Mouse (Mus musculus): ENCODE results near the gene Fga. TPM values are rescaled to one million over a fixed set of nuclear protein-coding genes. Genes with fewer than 3 reads are reported as not detected.

Fga gene
- polyA plus RNA-seq, 1 experiment from 2014 or later: 0.09 TPM

DNA sequence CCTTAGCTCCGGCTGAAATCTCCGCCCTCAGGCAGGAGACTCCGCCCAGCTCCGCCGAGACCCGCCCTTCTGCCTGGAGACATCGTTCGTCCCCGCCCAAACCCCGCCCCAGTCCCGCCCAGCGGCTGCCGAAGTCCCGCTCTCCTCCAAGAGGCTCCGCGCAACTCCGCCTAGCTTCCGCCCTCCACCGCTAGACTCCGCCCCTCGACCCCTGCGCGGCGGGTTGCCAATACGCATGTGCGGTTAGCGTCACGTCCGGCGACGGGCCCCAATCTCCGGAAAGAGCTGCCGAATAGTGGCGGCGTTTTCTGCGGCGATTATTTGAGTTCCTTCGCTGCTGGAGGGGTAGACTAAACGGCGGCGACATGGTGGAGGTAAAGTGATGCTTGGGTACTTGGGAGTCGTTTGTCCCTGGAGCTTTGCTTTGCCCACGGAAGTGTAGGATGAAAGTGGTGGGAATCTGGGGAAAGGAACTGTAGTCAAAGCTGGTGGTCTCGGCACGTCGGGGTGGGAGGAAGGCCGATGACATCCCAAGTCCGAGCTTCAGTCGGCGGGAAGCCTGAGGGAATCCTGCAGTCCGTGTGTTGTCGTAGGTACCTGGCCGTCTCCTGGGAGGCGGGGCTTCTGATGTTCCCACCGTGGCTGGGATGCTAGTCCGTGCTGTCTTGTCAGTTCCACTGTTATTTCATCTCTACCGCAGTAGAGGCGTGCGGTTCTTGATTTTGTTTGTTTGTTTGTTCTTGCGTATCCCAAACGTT is 29.6 kb downstream of the Fga start, which contains the start of gene Plrg1:
Plrg1 (plus strand) TSS at position 242 of the 758 bp plus-strand sequence.
- no peaks in the 10 kb centered on the region for H3K9me3 ChIP-seq
- no peaks in the 10 kb centered on the region for H3K27me3 ChIP-seq
- H3K4me1 ChIP-seq (replicated peaks): peaks cover 11% of the 10 kb centered on the region
- H3K9ac ChIP-seq (replicated peaks): peak within 1 kb of the TSS; percentile 85
- peak within 1 kb of the TSS; percentile 91 for H3K4me3 ChIP-seq (replicated peaks)
- peak within 1 kb of the TSS; percentile 80 for H3K27ac ChIP-seq
- under 1% methylated on average over 61 of the region's 61 CpGs for WGBS
- ATAC-seq: peak; percentile 99
- peak within 1 kb of the TSS; percentile 91 for H3K4me2 ChIP-seq (replicated peaks)
- peaks cover 33% of the 10 kb centered on the region for H3K36me3 ChIP-seq

DNA sequence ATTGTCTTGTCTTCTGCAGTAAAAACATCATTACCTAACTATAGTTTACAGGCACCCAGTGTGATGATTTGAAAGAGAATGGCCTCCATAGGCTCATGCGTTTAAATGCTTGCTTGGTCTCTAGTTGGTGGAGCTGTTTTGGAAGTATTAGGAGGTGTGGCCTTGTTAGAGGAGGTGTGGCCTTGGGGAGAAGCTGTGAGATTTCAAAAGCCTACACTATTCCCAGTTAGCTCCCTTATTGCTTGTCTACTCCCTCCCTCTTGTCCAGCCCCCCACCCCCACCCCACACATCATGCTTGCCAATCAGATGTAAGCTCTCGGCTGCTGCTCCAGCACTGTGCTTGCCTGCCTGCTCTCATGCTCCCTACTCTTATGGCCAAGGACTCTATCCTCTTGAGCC is 31.2 kb downstream of the Fga start:
- ATAC-seq: no peak
- peak overlapping the region; percentile 91; the same call in 1 of the 2 replicates for H3K4me3 ChIP-seq (replicated peaks)
- no peak overlapping the region for H3K4me2 ChIP-seq (replicated peaks)
- peaks cover 11% of the 10 kb centered on the region for H3K4me1 ChIP-seq (replicated peaks)
- no peaks in the 10 kb centered on the region for H3K27me3 ChIP-seq
- H3K36me3 ChIP-seq: peaks cover 49% of the 10 kb centered on the region
- WGBS: 90% methylated on average over 2 of the region's 2 CpGs
- no peak overlapping the region for H3K27ac ChIP-seq
- H3K9me3 ChIP-seq: no peaks in the 10 kb centered on the region
- no peak overlapping the region for H3K9ac ChIP-seq (replicated peaks)

DNA sequence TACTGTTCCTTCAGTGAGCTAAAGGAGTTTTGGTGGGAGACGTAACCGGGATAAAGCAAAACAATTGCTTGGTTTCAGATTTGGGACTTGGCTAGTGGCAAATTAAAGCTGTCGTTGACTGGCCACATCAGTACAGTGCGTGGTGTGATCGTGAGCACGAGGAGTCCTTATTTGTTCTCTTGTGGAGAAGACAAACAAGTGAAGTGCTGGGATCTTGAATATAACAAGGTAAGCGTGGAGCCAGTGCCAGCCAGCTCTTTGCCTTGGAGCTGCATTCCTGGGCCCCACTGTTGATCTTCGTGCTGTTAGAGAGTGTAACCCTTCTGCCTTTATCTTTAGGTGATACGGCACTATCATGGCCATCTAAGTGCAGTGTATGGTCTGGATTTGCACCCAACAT is 42.0 kb downstream of the Fga start:
- Histone ChIP-seq H3K4me1 (replicated peaks) (no peaks in the 10 kb centered on the region), H3K4me2 (replicated peaks) (no peak overlapping the region), H3K9ac (replicated peaks) (no peak overlapping the region), H3K27ac (no peak overlapping the region), H3K4me3 (replicated peaks) (no peak overlapping the region), H3K27me3 (no peaks in the 10 kb centered on the region), H3K9me3 (no peaks in the 10 kb centered on the region), H3K36me3 (peaks cover 95% of the 10 kb centered on the region)
- 94% methylated on average over 9 of the region's 9 CpGs for WGBS
- no peak for ATAC-seq

DNA sequence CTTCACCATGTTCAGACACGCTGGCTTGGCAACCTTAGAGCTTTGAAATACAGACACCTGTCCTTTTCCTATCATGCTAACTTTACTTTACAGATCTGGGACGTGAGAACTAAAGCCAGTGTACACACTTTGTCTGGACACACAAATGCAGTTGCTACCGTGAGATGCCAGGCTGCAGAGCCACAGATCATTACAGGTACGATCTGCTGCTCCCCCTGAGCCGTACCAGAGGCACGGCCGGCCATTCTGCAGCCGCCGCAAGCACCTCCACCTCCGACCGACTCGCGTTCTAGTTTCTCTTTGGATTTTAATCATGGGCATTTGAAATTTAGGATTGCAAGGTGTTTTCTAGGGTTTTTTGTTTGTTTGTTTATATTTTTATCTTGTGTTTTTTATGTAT is 43.0 kb downstream of the Fga start:
- H3K27ac ChIP-seq: no peak overlapping the region
- H3K4me1 ChIP-seq (replicated peaks): no peaks in the 10 kb centered on the region
- H3K4me3 ChIP-seq (replicated peaks): no peak overlapping the region
- no peak for ATAC-seq
- H3K27me3 ChIP-seq: no peaks in the 10 kb centered on the region
- no peak overlapping the region for H3K4me2 ChIP-seq (replicated peaks)
- WGBS: 96% methylated on average over 13 of the region's 13 CpGs
- peaks cover 94% of the 10 kb centered on the region for H3K36me3 ChIP-seq
- no peak overlapping the region for H3K9ac ChIP-seq (replicated peaks)
- no peaks in the 10 kb centered on the region for H3K9me3 ChIP-seq

DNA sequence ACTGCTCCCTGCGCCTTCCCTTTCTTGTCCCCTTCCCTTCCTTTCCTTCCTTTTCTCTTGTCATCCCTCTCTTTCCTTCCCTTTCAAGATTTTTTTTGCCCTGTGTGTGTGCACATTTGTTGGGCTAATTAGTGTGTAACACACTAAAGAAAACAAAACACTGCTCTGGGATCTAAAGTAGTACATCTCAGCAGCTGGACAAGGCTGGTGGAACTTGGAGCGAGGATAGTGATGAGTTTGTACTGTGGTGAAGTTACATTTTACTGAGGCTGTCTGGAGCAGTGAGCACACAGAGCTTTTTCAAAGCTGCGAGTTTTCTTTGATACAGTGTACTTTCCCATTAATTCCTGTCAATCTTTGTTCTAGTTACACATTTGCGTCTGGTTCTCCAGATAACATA is 44.4 kb downstream of the Fga start:
- Histone ChIP-seq H3K9ac (replicated peaks) (no peak overlapping the region), H3K36me3 (peaks cover 87% of the 10 kb centered on the region), H3K4me2 (replicated peaks) (no peak overlapping the region), H3K9me3 (no peaks in the 10 kb centered on the region), H3K27ac (no peak overlapping the region), H3K4me3 (replicated peaks) (no peak overlapping the region), H3K4me1 (replicated peaks) (no peaks in the 10 kb centered on the region), H3K27me3 (no peaks in the 10 kb centered on the region)
- ATAC-seq: no peak
- WGBS: 91% methylated on average over 4 of the region's 4 CpGs

DNA sequence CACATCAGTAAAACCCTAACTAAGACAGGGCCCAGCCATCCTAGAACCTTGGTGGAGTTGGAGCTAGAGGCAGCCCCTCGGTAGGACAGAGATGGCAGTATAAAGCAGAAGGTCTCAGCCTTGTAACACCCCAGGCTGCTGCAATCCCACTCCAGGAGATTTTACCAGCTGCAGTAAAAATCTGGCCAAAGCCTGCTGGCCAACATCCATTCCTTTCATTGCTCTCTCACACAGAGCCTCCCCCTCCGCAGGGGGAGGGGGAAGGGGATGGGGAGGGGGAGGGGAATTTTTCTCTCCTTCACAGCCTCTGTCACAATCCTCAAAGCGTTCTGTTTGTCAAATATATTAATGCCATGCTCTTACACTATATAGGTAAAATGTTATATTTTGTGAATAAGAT is 50.7 kb downstream of the Fga start:
- Histone ChIP-seq H3K36me3 (peaks cover 27% of the 10 kb centered on the region), H3K4me1 (replicated peaks) (peaks cover 10% of the 10 kb centered on the region), H3K9me3 (no peaks in the 10 kb centered on the region), H3K27me3 (no peaks in the 10 kb centered on the region), H3K27ac (no peak overlapping the region), H3K4me2 (replicated peaks) (no peak overlapping the region), H3K4me3 (replicated peaks) (no peak overlapping the region), H3K9ac (replicated peaks) (no peak overlapping the region)
- WGBS: 25% methylated on average over 3 of the region's 3 CpGs
- ATAC-seq: no peak

DNA sequence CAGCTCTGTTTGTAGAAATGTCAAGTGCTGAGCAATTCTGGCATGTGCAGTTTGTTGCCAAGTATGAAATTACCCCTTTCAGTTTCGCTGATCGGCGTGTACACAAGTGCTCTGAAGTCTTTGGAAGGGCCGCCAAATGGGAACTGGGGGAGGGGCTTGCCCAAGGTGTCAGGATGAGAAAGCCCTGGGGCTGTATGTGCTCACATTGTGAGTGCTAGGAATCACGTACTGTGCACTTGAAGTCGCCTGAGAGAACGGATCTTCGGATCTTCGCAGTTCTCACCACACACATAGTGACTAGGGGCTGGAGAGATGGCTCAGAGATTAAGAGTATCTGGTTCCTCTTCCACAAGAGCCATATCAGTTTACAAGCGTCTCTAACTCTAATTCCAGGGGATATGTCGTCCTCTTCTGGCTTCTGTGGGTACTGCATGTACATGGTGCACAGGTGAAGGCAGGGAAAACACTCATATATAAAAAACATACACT is 54.7 kb downstream of the Fga start:
- Histone ChIP-seq H3K9me3 (no peaks in the 10 kb centered on the region), H3K9ac (replicated peaks) (no peak overlapping the region), H3K27ac (no peak overlapping the region), H3K4me3 (replicated peaks) (peak overlapping the region; percentile 12; the same call in 1 of the 2 replicates), H3K36me3 (no peaks in the 10 kb centered on the region), H3K4me2 (replicated peaks) (peak overlapping the region; percentile 49), H3K27me3 (no peaks in the 10 kb centered on the region), H3K4me1 (replicated peaks) (peaks cover 10% of the 10 kb centered on the region)
- ATAC-seq: peak; percentile 64
- 8% methylated on average over 11 of the region's 11 CpGs for WGBS

Other genes with a start within 250 kb of the Fga start
- gene Rbm46, start 149.6 kb upstream of the Fga start, polyA plus RNA-seq (2015; fragmentation: Nextera tagmentation; extraction: Ambion mirVana): 1.3 and 1.8 TPM in 2 replicates
- 0.04 and 0.10 TPM in 2 replicates for gene Lrat, start 122.1 kb upstream of the Fga start, polyA plus RNA-seq (2015; fragmentation: Nextera tagmentation; extraction: Ambion mirVana)
- gene Fgg, start 18.4 kb upstream of the Fga start, polyA plus RNA-seq (2015; fragmentation: Nextera tagmentation; extraction: Ambion mirVana): 0.71 TPM in 1 of 2 replicates, not detected in the other
- 0.11 TPM in 1 of 2 replicates, not detected in the other for gene Fgb, start 23.8 kb downstream of the Fga start, polyA plus RNA-seq (2015; fragmentation: Nextera tagmentation; extraction: Ambion mirVana)
- 115 and 119 TPM in 2 replicates for gene Plrg1, start 29.4 kb downstream of the Fga start, polyA plus RNA-seq (2015; fragmentation: Nextera tagmentation; extraction: Ambion mirVana)
- 0.38 and 0.49 TPM in 2 replicates for gene Dchs2, start 101.9 kb downstream of the Fga start, polyA plus RNA-seq (2015; fragmentation: Nextera tagmentation; extraction: Ambion mirVana)